Mouse (Mus musculus): ENCODE results near the gene Uap1l1.

Uap1l1 gene

GRCm38 (mm10) chr2:25371764-25372643, 6.5 kb upstream of the Uap1l1 start, which contains the start of gene Sapcd2:
Sapcd2 (plus strand) TSS chr2:25372321.
- peak; percentile 76 for DNase-seq (ENCODE audit: low spot score)

DNA sequence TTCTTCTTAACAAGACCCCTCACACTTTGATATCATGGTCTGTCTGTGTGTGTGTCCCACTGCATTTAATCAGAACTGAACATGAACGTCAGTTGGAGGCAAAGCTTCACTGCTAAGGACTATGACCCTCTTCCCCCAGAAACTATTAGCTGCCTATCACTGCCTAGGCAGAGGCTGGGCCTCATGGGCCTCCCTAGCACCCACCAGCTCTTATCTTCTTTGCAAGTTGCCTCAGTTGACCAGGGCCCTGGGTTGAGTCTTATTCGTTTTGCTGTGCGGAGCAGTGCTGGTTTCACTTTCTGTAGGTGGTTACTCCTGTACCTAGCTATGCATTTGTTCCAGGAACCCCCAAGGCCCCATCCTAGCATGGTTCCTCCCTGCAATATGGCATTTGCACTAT, 4.5 kb upstream of the Uap1l1 start:
- no peak for DNase-seq (ENCODE audit: low spot score)

DNA sequence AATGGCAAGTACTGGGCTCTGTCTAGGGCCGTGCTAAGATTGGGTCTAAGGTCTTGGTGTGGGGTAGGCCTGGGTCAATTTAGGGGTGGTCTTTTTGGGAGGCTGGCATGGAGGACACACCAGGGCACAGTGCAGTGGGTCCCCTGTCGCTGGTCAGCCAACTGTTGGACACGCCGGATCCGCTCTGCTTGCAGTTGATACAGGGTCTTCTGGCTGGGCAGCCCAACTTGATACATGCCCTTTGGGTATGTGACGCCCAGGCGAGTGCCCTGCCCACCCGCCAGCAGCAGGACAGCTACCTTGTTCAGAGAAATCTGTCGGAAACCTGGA, 756 bp downstream of the Uap1l1 start:
- no peak for DNase-seq (ENCODE audit: low spot score)

- DNase-seq (ENCODE audit: low spot score), result no peak
Measured at GRCm38 (mm10) chr2:25364313-25364712, 1.2 kb downstream of the Uap1l1 start.

DNA sequence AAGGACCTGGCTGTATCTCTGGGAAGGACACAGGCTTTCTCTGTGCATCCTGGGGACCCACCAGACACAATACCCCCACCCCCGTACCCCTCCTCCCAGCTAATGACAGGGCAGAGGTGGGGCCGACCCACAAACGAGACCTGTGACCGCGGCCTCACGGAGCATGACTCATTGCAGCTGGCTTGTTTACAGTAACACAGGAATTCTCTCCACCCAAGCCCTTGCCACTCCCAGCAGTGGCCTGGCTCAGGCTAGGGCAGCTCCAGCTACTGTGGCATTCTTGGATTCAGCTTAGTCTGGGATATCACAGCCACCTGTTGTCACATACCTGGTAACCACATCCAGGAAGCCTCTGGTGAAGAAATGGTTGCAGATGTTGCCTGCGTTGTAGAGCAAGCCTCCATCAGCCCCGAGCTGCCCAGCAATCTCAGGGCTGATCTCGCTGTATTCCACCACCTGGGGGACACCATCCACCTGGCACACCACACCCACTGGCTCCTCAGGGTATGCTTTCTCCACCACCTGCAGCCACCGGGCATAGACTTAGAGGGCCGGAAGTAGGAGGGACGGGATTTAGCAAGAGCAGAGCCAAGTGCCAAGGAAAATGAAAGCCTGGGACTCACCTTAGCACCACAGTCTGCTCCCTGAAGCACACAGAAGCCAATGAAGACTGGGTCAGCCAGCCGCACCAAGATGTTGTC, 1.9 kb downstream of the Uap1l1 start:
- DNase-seq (ENCODE audit: low spot score), result no peak

DNA sequence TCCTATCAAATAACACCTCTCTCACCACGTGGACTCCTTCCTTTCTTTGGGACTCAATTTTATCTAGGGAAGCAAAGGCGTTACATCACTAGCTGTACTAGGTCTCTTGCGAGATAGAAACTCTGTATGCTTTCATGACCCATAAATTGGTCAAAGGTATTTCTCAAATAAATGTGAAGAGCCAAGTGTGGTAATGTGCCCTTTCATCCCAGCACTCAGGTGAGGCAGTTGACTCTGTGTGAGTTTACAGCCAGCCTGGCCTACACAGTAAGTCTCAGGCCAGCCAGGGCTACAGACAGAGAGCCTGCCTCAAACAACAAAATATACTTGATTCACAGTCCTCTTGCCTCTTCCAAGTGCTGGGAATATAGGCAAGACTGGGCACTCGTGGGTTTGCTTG, 5.6 kb downstream of the Uap1l1 start:
- no peak for DNase-seq (ENCODE audit: low spot score)

DNA sequence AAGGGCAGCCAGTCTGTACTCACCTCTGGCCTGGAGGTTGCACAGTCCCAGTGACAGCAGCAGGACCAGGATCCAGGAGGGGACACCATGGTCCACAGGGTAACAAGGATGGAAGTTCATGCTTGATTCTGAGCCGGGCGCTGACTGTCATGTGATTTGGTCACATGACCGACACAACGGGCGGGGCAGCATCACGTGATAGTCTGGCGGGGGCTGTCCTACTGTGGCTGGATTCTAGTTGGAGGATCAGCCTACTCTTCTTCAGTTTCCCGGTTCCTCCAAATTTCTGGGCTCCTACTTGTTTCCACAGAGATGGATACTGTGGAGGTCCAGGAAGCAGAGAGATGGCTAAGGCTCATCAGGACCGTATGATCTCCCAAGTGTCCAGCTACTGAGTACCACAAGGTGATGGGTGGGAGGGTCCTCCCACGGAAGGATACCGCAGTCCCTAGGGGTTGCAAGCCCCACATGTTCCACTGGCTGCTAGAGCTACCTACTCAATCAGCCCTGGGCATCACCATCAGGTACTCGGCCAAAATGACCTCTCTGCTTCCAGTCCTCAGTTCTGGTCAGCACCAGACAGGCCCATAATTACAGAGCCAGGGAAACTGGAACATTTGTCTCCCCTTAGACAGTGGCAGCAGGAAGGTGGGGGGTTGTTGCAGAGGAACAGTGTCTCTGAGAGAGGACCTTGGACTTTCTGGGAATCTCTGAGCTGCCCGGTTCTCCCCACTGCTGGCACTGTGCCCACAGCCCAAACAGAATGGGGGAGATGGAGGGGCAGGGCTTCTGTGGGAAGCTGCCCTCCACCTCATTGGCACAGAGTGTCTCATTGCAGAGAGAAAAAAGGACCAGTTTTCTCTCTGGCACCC, 9.0 kb downstream of the Uap1l1 start, which contains the start of gene Dpp7:
TSS of gene Dpp7 (minus strand) at position 152 of the 872 bp plus-strand sequence.
- DNase-seq (ENCODE audit: low spot score), result peak; percentile 77

DNA sequence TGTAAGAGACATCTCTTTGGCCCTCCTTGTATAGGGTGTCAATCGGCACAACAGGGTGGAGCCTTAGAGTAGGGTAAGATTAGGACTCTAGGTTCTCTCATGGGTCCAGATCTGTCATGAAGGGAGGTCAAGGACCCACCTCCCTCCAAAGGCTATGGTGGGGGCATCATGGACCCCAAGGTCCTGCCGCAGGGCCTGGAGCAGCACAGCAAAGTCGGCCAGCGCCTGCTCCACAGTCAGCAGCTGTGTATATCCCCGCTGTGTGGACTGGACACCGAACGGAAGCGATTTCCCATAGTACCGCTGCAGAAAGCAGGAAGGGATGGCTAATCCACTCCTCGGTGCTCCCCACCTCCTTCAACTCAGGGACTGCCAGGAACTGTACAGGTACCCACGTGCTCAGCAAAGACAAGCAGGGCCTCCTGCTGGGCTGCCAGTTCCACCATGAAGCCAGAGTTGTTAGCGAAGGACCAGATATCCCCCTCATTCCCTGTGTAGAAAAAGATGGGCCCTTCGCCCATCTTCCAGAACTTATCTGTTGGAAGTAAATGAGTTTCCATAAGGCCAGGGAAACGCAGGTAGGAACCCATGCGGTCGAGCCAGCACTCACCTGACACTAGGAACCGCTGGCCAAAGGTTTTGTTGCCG, 9.9 kb downstream of the Uap1l1 start:
- DNase-seq (ENCODE audit: low spot score), result no peak

DNA sequence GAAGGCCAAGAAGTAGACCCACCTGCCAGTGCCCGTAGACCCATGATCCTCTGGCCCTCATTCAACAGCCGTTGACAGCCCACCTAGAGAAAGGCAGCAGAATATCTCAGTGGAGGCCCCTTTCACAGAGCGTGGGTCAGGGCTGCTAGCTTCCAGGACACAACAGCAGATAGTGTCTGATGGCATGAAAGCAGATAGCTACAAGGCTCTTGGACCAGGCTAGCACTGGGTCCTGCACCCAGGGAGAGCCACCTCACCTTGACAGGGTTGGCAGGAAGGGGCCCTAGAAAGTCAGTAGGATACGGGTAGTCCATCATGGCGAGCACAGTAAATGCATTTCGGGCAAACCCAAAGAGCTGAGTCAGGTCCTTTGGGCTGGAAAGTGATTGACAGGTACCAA, 11.3 kb downstream of the Uap1l1 start:
- DNase-seq (ENCODE audit: low spot score), result no peak

DNA sequence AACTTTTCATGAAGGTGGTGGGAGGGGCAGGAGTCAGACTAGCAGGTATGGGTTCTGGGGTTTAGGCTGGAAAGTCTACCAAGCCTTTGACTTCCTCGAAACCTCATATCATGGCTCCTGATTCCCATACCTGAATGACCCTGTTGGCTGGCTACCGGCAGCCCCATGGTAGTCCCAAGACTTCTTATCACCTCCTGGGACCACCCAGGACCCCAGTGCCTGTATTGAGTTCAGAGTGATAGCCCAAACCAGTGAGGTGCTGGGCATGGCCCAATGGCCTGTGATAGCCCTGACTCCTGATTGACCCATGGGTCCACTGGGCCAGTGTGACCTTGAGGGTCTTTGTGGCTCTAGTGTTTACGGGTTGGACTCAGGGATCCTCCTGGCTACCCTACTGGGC, 14.8 kb downstream of the Uap1l1 start:
- DNase-seq (ENCODE audit: low spot score), result no peak

DNA sequence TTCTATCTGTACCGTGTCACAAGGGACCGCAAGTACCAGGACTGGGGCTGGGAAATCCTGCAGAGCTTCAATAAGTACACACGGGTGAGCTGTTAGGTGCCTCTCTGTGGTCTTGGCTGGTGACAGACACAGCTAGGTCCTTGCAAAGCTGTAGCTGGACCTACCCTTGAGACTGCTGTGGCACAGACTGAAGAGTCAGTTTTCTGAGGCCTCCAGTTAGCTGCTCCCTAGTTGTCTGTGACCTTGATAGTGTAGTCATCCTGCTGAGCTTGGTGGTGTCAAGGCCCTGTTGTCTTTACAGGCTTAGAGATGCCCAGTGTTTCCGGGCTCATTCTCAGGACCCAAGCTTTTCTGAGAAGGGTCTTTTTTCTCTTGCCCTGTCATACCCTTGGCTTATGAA, 16.0 kb downstream of the Uap1l1 start:
- no peak for DNase-seq (ENCODE audit: low spot score)

DNA sequence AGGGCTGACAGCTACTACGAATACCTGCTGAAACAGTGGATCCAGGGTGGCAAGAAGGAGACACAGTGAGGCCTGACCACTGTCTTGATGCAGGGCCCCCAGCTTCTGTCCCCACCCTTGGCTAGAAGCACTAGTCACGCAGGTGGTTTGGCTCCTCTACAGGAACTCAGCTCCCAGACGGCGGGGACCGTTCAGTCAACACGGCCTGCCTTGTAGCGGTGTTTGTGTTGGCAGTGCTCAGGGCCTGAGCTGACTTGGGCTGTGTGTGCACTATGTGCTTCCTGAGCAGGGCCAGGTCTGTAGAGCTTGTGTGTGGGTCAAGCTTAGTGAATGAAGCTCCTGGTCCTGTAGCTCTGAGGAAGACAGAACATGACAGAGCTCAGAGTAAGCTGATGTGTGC, 17.3 kb downstream of the Uap1l1 start:
- no peak for DNase-seq (ENCODE audit: low spot score)

DNA sequence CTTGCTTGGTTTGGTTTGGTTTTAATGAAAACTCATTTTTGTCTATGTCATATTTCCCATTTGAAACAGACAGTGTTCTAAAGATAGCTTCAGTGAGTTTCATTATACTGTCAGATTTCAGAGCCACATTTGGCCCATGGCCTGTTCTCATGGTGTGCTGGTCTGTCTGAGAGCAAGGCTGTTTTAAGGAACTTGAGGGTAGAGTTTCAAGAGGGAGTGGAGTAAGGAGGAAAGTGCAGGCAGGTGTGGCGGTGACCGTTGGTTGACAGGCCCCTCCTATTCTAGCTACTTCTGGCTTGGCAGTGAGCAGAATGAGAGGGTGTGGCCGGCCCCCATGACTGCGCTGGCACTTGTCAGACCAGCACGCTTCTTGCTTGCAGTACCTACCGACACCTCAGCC, 27.2 kb downstream of the Uap1l1 start:
- no peak for DNase-seq (ENCODE audit: low spot score)

- no peak for DNase-seq (ENCODE audit: low spot score)
Measured at GRCm38 (mm10) chr2:25333569-25333968, 31.9 kb downstream of the Uap1l1 start.

DNA sequence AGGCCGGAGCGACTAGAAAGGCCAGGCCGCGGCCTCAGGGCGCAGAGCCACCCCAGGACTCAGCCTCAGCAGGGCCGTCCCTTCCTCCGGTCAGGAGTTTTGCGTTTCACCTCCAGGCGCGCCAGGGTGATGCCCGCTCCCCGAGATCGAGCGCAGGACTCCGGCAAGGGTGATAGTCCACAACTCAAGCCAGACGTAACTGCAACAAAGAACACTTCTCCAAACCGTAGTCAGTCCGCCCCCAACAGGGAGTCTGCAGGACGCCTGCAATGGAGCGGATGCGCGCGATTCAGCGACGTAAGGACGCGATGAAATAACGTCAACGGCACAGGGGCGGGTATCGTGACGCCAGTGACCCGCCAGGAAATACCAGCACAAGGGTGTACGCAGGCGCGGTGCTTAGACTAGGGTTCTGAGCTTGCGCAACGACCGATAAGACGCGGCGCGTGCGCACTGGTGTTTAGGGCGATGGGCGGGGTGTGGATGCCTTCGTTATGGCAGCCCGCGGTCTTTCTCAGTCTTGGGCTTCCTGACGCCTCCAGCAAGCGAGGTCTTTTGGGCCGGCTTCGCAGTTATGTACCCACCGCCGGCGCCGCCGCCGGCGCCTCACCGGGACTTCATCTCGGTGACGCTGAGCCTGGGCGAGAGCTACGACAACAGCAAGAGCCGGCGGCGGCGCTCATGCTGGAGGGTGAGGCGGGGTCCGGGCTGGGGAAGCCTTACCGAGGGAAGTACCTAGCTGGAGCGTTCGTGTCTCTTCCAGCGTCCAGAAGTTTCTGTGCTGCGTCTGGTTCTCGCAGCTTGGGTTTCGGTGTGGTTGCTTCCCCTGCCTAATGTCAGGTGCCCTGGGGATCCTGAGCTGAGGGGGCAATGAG, 33.0 kb downstream of the Uap1l1 start, which contains the start of gene Man1b1:
TSS of gene Man1b1 (plus strand) at position 53 of the 875 bp plus-strand sequence.
- DNase-seq (ENCODE audit: low spot score), result peak; percentile 100

- no peak for DNase-seq (ENCODE audit: low spot score)
Measured at GRCm38 (mm10) chr2:25331470-25331869, 34.0 kb downstream of the Uap1l1 start.

- no peak for DNase-seq (ENCODE audit: low spot score)
Measured at GRCm38 (mm10) chr2:25328440-25328839, 37.0 kb downstream of the Uap1l1 start.

DNA sequence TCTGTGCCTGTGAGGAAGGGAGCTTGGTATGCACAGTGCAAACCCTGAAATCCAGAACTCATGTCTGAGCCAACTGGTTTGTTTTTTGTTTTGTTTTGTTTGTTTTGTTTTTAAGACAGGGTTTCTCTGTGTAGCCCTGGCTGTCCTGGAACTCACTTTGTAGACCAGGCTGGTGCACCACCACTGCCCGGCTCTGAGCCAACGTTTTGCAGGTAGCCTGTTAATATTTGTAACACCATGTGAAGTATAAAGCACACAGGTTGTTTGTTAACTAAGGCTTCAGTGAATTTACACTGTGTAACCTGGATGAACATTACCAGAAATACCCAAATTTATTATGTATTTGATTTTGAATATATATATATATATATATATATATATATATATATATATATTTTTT, 39.4 kb downstream of the Uap1l1 start:
- no peak for DNase-seq (ENCODE audit: low spot score)

DNA sequence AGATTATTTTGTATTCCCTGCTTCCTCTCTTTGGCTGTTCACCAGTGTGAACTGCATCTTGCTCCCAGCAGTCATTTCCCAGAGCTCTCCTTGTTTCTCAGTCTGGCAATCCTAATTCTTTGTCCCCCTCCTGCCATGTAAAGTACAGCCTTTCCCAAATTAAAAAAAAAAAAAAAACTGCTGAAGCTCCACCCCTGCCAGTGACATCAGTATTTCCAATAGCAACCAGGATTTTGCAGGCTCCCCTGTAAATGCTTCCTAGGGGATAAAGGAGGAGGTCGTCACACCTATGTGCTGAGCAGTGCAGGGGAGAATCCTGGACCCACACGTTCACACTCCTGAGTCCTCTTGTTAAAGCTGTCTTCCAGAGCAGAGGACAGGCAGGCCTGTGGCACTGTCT, 45.4 kb downstream of the Uap1l1 start:
- no peak for DNase-seq (ENCODE audit: low spot score)

- DNase-seq (ENCODE audit: low spot score), result peak; percentile 17
Measured at GRCm38 (mm10) chr2:25318971-25319773, 46.3 kb downstream of the Uap1l1 start, which contains the start of gene Grin1. Grin1 (minus strand) TSS chr2:25319187.

Data from spleen, adult 12 weeks (tissue).